Mouse (Mus musculus): ENCODE data around the gene Bub1.

Bub1 gene

GRCm38 (mm10) chr2:127774578-127774941 is 57.1 kb downstream of the Bub1 start:
- no peak for DNase-seq

- DNase-seq = no peak
These were observed 57.6 kb downstream of the Bub1 start for GRCm38 (mm10) chr2:127773938-127774577.

- DNase-seq = no peak
These were observed 70.1 kb downstream of the Bub1 start for GRCm38 (mm10) chr2:127761587-127761986.

GRCm38 (mm10) chr2:127760429-127761000 is 71.2 kb downstream of the Bub1 start:
- DNase-seq = no peak

GRCm38 (mm10) chr2:127760014-127760413 is 71.7 kb downstream of the Bub1 start:
- DNase-seq = no peak

- DNase-seq = no peak
These were observed 72.3 kb downstream of the Bub1 start for GRCm38 (mm10) chr2:127759157-127759880.

- no peak for DNase-seq
These were observed 74.5 kb downstream of the Bub1 start for GRCm38 (mm10) chr2:127757171-127757570.

GRCm38 (mm10) chr2:127754113-127754512 is 77.6 kb downstream of the Bub1 start:
- no peak for DNase-seq

- DNase-seq = no peak
These were observed 79.6 kb downstream of the Bub1 start for GRCm38 (mm10) chr2:127751849-127752610.
